Mouse (Mus musculus): Measurements from ENCODE around the gene Aff3. TPM values are rescaled to one million over a fixed set of nuclear protein-coding genes. Genes with fewer than 3 reads are reported as not detected.

The Aff3 gene
- total and polyA plus RNA-seq, 2 experiments from 2014 or later: 23.1 to 55.6 TPM

DNA sequence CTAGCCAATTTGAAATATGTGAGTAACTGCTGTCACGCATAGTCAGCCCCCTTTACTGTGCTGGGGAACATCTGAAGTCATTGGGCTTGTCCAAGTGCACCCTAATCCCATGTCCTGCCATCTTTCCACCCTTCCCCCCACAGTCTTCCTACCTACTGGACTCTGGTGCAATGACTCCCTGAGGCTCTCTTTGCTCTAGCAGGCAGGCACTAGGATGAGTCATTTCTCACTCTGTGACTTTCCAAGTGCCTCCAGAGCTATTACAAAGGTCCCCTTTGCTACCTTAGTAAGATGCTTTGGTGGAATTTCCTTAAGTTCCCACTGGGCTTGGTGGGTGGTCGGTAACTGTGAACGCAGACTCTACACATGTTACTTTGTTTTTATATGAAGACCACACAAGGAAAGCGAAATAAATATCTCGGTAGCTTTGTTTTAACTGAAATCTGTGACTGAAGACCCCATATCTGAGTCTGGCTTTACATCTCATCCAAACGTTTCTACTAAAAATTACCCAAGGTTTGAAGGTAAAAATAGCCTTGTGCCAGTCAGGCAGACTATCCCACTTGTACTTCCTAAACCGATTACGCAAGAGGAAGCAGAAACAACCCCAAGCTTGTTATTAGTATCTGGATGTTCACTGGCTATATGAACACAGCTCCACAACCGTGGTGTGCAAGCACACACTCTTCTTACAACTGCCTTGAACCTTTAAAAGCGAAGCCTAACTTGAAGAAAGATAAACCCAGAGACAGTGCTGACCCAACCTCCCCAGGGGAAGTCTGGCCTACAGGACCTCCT, 405.0 kb downstream of the Aff3 start:
- no peaks in the 10 kb centered on the region for H3K27me3 ChIP-seq (ENCODE audit: insufficient read depth, low read length)
- no peak for TF ChIP-seq CTCF (IDR thresholded peaks at IDR 0.05; ENCODE audit: low read depth)
- no peak overlapping the region for H3K9ac ChIP-seq (replicated peaks; ENCODE audit: low read length)
- DNase-seq (ENCODE audit: low spot score): no peak
- H3K4me3 ChIP-seq (ENCODE audit: low read length): no peak overlapping the region
- H3K4me1 ChIP-seq (ENCODE audit: insufficient read depth, low read length): peaks cover 6% of the 10 kb centered on the region
- H3K27ac ChIP-seq: no peak overlapping the region
- H3K4me2 ChIP-seq (ENCODE audit: low read depth, low read length): no peak overlapping the region
- 81% methylated on average over 10 of the region's 10 CpGs for WGBS
- no peak for ATAC-seq
- H3K9me3 ChIP-seq (ENCODE audit: low read length): no peaks in the 10 kb centered on the region
- H3K36me3 ChIP-seq (ENCODE audit: insufficient read depth, low read length): no peaks in the 10 kb centered on the region

DNA sequence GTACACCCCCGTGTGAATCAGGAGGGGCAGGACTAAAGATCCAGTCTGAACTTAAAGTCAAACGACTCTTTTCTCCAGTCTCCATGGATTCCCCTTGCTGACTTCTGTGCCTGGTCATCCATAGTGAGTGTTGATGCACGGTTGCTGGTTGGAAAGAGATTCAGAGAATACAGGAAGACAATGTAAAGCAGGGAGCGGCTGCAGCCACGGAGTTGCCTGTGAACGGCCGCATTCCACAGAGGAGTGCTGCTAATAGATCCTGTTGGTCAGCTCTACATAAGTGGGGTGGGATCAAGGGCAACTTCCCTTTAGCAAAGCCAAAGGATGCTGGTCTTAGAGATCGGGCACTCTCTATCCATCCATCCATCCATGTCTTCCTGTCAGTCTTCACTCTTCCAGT, 410.3 kb downstream of the Aff3 start:
- 74% methylated on average over 8 of the region's 8 CpGs for WGBS
- DNase-seq (ENCODE audit: low spot score): no peak

DNA sequence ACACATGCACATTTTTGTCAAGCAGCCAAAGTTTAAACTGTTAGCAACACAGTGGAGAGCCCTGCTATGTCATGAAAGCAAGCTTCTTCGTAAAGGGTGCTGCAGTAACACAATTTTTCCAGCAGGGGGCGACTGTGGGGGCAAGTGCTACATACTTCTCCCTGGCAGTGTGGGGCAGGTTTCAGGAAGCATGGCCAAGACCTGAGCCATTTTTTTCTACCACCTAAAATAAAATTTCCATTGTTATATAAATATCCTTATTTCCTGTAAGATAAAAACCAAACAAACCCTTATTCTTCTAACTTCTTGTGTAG, 412.0 kb downstream of the Aff3 start:
- Histone ChIP-seq H3K27me3 (ENCODE audit: insufficient read depth, low read length) (no peaks in the 10 kb centered on the region), H3K9me3 (ENCODE audit: low read length) (no peaks in the 10 kb centered on the region), H3K4me2 (ENCODE audit: low read depth, low read length) (no peak overlapping the region), H3K4me3 (ENCODE audit: low read length) (no peak overlapping the region), H3K9ac (replicated peaks; ENCODE audit: low read length) (no peak overlapping the region), H3K4me1 (ENCODE audit: insufficient read depth, low read length) (no peaks in the 10 kb centered on the region), H3K36me3 (ENCODE audit: insufficient read depth, low read length) (no peaks in the 10 kb centered on the region), H3K27ac (no peak overlapping the region)
- TF ChIP-seq CTCF (IDR thresholded peaks at IDR 0.05; ENCODE audit: low read depth): peak; percentile 77
- 37% methylated on average over 2 of the region's 2 CpGs for WGBS
- peak; percentile 13; the same call in 1 of the 2 replicates for ATAC-seq
- DNase-seq (ENCODE audit: low spot score): peak; percentile 54

More for the DNA sequence above, 410.3 kb downstream of the Aff3 start:
- no peak for TF ChIP-seq CTCF (IDR thresholded peaks at IDR 0.05; ENCODE audit: low read depth)
- Histone ChIP-seq H3K36me3 (ENCODE audit: insufficient read depth, low read length) (no peaks in the 10 kb centered on the region), H3K27me3 (ENCODE audit: insufficient read depth, low read length) (no peaks in the 10 kb centered on the region), H3K4me2 (ENCODE audit: low read depth, low read length) (no peak overlapping the region), H3K4me1 (ENCODE audit: insufficient read depth, low read length) (no peaks in the 10 kb centered on the region), H3K9ac (replicated peaks; ENCODE audit: low read length) (no peak overlapping the region), H3K4me3 (ENCODE audit: low read length) (no peak overlapping the region), H3K9me3 (ENCODE audit: low read length) (no peaks in the 10 kb centered on the region), H3K27ac (no peak overlapping the region)
- no peak for ATAC-seq

DNA sequence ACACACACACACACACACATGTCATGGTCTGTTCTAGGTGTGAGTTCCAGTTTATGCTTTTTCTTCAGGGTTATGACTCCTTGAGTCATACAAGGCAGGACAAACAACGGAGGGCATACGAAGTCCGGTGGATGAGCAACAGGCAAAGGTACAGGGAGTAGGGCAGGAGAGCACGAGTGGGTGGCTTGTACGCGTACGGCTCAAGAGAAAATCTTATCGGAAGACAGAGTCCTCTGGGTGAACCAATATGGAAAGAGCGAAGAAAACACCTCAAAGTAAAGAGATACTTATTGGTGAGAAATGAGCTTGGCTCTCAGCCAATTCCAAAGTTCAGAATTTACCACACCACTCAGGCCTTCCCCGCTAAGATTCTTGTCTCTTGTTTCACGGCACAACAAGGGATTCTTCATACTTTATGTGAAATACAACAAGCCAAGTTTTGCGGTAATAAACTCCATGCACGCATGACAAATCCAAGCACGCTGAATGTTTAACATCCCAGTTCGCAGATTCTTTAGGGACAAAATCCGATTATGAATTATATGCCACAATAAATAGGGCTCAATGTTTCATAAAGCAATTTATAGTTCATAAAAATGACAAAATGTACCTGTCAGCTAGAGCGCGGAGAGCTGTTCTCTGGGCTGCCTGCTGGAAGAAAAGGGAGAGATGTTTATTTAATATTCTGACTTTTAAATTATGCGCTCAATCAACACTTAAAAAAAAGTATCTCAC, 412.6 kb downstream of the Aff3 start:
- Histone ChIP-seq H3K9me3 (ENCODE audit: low read length) (no peaks in the 10 kb centered on the region), H3K9ac (replicated peaks; ENCODE audit: low read length) (no peak overlapping the region), H3K4me2 (ENCODE audit: low read depth, low read length) (no peak overlapping the region), H3K27ac (no peak overlapping the region), H3K4me3 (ENCODE audit: low read length) (no peak overlapping the region), H3K27me3 (ENCODE audit: insufficient read depth, low read length) (no peaks in the 10 kb centered on the region), H3K4me1 (ENCODE audit: insufficient read depth, low read length) (no peaks in the 10 kb centered on the region), H3K36me3 (ENCODE audit: insufficient read depth, low read length) (no peaks in the 10 kb centered on the region)
- no peak for TF ChIP-seq CTCF (IDR thresholded peaks at IDR 0.05; ENCODE audit: low read depth)
- DNase-seq (ENCODE audit: low spot score) (no peak), ATAC-seq (no peak)
- 80% methylated on average over 19 of the region's 19 CpGs for WGBS

DNA sequence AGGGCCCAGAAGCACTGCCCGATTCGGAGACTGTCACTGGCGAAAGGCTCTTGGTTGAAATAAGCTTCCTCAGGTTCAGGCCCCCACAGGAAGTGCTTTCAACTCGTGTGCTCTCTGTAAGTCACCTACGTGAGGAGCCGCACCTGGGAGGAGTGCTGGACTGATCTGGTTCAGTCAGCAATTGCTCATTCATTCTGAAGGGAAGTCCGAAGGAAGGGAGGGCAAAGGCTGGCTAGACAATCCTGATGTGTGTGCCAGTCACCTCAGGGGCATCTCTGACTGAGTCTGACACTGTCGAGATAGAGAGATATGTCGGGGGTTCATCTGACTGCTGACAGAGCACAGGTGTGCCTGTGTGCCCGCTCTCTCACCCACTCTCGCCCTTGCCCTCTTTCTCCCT, 413.3 kb downstream of the Aff3 start:
- ATAC-seq (no peak), DNase-seq (ENCODE audit: low spot score) (no peak)
- WGBS: 89% methylated on average over 11 of the region's 11 CpGs
- H3K27ac ChIP-seq: no peak overlapping the region
- H3K4me2 ChIP-seq (ENCODE audit: low read depth, low read length): no peak overlapping the region
- no peaks in the 10 kb centered on the region for H3K9me3 ChIP-seq (ENCODE audit: low read length)
- no peak overlapping the region for H3K9ac ChIP-seq (replicated peaks; ENCODE audit: low read length)
- H3K4me1 ChIP-seq (ENCODE audit: insufficient read depth, low read length): no peaks in the 10 kb centered on the region
- no peaks in the 10 kb centered on the region for H3K27me3 ChIP-seq (ENCODE audit: insufficient read depth, low read length)
- no peak overlapping the region for H3K4me3 ChIP-seq (ENCODE audit: low read length)
- H3K36me3 ChIP-seq (ENCODE audit: insufficient read depth, low read length): no peaks in the 10 kb centered on the region
- TF ChIP-seq CTCF (IDR thresholded peaks at IDR 0.05; ENCODE audit: low read depth): no peak

DNA sequence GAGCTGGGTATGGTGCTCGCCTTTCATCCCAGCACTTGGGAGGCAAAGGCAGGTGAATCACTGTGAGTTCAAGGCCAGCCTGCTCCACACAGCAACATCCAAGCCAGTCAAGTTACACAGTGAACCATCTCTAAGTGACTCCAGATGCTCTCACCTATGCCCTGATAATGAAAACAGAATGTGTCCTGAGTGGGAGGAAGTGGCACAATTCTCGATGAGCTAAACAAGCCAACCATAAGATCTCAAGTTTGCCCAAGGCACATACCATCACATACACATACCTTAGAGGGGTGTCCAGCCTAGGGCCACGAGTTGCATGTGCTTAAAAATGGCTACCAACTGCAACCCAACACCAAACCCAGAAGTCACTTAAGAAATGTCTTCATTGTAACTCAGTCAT, 414.5 kb downstream of the Aff3 start:
- no peaks in the 10 kb centered on the region for H3K4me1 ChIP-seq (ENCODE audit: insufficient read depth, low read length)
- no peak overlapping the region for H3K27ac ChIP-seq
- H3K27me3 ChIP-seq (ENCODE audit: insufficient read depth, low read length): no peaks in the 10 kb centered on the region
- H3K9me3 ChIP-seq (ENCODE audit: low read length): no peaks in the 10 kb centered on the region
- WGBS: 91% methylated on average over 3 of the region's 3 CpGs
- ATAC-seq: no peak
- H3K4me2 ChIP-seq (ENCODE audit: low read depth, low read length): no peak overlapping the region
- no peak overlapping the region for H3K9ac ChIP-seq (replicated peaks; ENCODE audit: low read length)
- no peak for TF ChIP-seq CTCF (IDR thresholded peaks at IDR 0.05; ENCODE audit: low read depth)
- DNase-seq (ENCODE audit: low spot score): no peak
- H3K36me3 ChIP-seq (ENCODE audit: insufficient read depth, low read length): no peaks in the 10 kb centered on the region
- no peak overlapping the region for H3K4me3 ChIP-seq (ENCODE audit: low read length)

DNA sequence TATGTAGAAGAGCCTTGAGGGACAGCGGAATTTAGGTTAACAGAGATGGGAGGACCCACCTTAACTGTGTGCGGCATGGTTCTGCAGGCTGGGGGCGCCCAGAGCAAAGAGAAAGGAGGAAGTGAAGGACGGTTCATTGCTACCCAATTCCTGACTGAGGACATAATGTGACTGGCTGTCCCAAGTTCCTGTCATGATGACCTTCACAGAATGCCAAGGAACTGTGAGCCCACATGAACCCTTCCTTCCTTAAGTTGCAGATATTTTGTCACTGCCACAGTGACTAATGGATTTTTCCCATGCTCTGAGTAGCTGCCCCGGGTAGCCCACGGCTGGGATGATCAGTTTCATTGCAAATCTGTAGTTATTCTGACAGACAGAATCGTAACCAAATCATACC, 415.2 kb downstream of the Aff3 start:
- H3K4me3 ChIP-seq (ENCODE audit: low read length): no peak overlapping the region

More for the DNA sequence above, 415.2 kb downstream of the Aff3 start:
- Histone ChIP-seq H3K9ac (replicated peaks; ENCODE audit: low read length) (no peak overlapping the region), H3K4me1 (ENCODE audit: insufficient read depth, low read length) (no peaks in the 10 kb centered on the region), H3K9me3 (ENCODE audit: low read length) (no peaks in the 10 kb centered on the region), H3K27ac (no peak overlapping the region), H3K36me3 (ENCODE audit: insufficient read depth, low read length) (no peaks in the 10 kb centered on the region), H3K27me3 (ENCODE audit: insufficient read depth, low read length) (no peaks in the 10 kb centered on the region), H3K4me2 (ENCODE audit: low read depth, low read length) (no peak overlapping the region)
- WGBS: 83% methylated on average over 7 of the region's 7 CpGs
- no peak for TF ChIP-seq CTCF (IDR thresholded peaks at IDR 0.05; ENCODE audit: low read depth)
- ATAC-seq: no peak
- DNase-seq (ENCODE audit: low spot score): no peak

Data from hindbrain, postnatal 0 days (tissue).